Mouse (Mus musculus): ENCODE data around the gene Miox. TPM values are rescaled to one million over a fixed set of nuclear protein-coding genes. Genes with fewer than 3 reads are reported as not detected.

Miox gene
- polyA plus RNA-seq (2011; ENCODE audit: insufficient read length, low read depth, missing spikeins) = not detected in 2 replicates

DNA sequence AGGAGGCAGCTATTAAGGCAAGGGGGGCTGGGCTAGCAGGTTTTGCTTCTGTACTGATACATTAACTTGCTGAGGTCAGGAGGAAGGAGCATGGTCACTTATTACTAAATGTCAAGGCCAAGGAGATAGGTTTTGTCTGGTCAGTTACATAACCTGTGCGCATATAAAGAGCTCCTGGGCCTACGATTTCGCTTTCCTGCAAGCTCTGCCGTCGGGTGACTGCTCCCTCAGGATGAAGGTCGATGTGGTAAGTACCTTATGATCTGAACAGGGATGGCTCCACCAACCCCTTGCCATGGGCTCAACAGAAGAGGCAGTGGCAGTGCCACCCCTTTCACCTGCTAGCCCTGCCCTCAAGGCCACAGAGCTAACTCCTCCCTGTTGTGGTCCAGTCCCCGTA is at the start of gene Miox:
Miox (plus strand) TSS at position 128 of the 400 bp plus-strand sequence.
- no peak within 1 kb of the TSS for H3K27ac ChIP-seq (ENCODE audit: insufficient read depth, low read length)
- H3K4me3 ChIP-seq (ENCODE audit: insufficient read depth, low read length) = no peak within 1 kb of the TSS
- TF ChIP-seq POLR2A (IDR thresholded peaks at IDR 0.05; ENCODE audit: low read depth, low read length) (no peak), CTCF (IDR thresholded peaks at IDR 0.05; ENCODE audit: borderline replicate concordance, insufficient read depth, low read length) (no peak)
- H3K4me1 ChIP-seq (ENCODE audit: control insufficient read depth, insufficient read depth, low read length) = no peaks in the 10 kb centered on the region

DNA sequence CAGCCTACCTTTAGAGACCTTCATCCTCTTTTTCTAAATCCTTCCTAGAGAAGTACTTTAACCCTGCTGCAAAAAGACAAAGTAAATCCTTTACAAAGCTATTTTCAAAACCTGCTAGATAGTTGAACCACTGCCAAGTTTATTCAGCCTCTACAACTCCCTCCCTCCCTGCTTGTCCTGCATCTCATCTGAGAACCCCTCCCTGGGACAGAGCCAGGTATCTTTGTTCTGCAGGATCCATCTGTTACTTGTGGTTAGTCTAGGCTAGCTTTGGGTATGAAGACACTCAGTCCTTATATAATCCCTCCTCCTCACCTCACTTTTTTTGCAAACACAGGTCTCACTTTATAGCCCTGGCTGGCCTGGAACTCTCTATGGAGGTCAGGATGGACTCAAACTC is 49.2 kb upstream of the Miox start:
- H3K27ac ChIP-seq (ENCODE audit: insufficient read depth, low read length) = no peak overlapping the region
- H3K4me3 ChIP-seq (ENCODE audit: insufficient read depth, low read length) = no peak overlapping the region
- TF ChIP-seq CTCF (IDR thresholded peaks at IDR 0.05; ENCODE audit: borderline replicate concordance, insufficient read depth, low read length) (no peak), POLR2A (IDR thresholded peaks at IDR 0.05; ENCODE audit: low read depth, low read length) (no peak)
- H3K4me1 ChIP-seq (ENCODE audit: control insufficient read depth, insufficient read depth, low read length) = no peaks in the 10 kb centered on the region

DNA sequence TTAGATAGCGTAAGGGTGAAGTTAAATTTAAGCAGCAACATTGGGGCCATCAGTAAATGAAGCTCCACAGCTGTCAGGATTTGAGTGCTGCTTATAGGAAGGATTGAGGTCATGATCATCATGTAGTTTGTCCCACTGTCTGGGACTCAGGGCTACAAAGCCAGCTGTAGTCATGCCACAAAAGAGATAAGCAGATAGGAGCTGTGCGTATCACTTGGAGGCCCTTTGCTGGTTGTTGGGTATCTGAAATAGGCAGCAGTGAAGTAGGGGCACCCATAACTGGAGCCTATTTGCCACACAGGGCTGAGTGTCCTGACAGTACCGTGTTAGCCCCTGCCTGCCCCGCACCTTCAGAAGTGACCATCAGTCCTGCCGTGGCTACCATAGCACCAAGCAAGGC is 48.7 kb upstream of the Miox start:
- no peak overlapping the region for H3K4me3 ChIP-seq (ENCODE audit: insufficient read depth, low read length)
- H3K27ac ChIP-seq (ENCODE audit: insufficient read depth, low read length) = no peak overlapping the region
- no peak for TF ChIP-seq POLR2A (IDR thresholded peaks at IDR 0.05; ENCODE audit: low read depth, low read length)
- TF ChIP-seq CTCF (IDR thresholded peaks at IDR 0.05; ENCODE audit: borderline replicate concordance, insufficient read depth, low read length) = no peak
- no peaks in the 10 kb centered on the region for H3K4me1 ChIP-seq (ENCODE audit: control insufficient read depth, insufficient read depth, low read length)

DNA sequence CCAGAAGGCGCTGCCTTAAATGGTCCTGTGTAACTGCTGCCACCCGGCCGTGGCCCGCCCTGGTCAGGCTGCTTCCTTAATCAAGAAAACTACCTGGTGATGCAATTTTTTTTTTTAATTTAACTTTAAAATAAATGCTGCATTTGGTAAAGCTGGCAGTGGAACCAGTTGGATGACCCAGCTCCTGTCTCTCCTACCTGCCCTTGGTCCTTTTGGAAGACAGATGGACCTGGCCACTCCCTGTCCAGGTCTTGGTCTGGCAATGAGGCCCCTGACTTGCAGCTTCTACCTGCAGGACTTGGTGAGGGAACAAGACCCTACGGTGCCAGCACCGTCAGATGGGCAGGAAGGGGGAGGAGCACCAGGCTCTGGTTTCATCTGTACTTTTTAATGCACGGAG is 48.1 kb upstream of the Miox start:
- H3K4me1 ChIP-seq (ENCODE audit: control insufficient read depth, insufficient read depth, low read length) = no peaks in the 10 kb centered on the region
- no peak overlapping the region for H3K4me3 ChIP-seq (ENCODE audit: insufficient read depth, low read length)
- no peak overlapping the region for H3K27ac ChIP-seq (ENCODE audit: insufficient read depth, low read length)
- TF ChIP-seq POLR2A (IDR thresholded peaks at IDR 0.05; ENCODE audit: low read depth, low read length) (no peak), CTCF (IDR thresholded peaks at IDR 0.05; ENCODE audit: borderline replicate concordance, insufficient read depth, low read length) (no peak)

DNA sequence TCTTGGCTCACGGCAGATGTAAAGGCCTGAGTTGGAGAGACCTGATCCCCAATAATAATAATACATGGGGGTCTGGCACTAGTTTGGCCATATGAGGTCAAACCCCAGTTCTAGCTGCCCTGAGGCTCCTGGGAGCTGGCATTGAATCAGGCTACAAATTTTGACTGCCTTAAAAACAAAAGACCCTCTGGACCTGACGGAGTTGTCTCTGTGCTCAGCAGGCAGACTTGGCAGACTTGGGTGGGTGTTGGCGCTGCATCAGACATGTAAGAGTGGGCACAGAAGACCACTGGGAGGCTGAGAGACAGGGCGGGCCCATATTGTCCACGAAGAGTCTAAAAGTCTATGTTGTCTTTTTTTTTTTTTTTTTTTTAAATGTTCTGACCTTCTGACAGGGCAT is 47.6 kb upstream of the Miox start:
- Histone ChIP-seq H3K4me1 (ENCODE audit: control insufficient read depth, insufficient read depth, low read length) (no peaks in the 10 kb centered on the region), H3K4me3 (ENCODE audit: insufficient read depth, low read length) (no peak overlapping the region), H3K27ac (ENCODE audit: insufficient read depth, low read length) (no peak overlapping the region)
- no peak for TF ChIP-seq POLR2A (IDR thresholded peaks at IDR 0.05; ENCODE audit: low read depth, low read length)

DNA sequence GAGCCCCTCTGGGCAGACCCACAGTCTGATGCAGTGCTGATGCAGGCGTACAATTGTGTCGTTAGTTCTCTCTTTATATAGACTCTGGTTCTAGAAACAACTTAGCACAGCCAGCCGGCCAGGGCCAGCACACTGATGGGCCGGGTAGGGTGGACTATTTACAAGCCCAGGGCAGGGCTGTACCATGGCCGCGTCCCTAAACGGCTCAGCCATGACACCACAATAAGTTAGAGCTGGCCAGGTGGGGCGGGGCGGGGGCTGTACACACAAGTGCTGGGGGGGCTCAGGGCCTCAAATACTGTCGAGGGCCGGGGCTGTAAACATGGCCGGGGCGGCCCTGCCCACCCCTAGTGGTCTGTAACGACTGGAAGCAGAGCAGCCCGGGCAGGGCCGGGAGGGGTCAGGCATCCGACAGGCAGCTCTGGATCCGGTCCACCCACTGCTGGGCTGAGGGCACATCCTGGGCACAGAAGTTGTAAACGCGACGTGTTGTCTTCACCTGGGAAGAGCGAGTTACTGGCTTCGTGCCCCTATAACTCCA is 45.9 kb upstream of the Miox start:
- TF ChIP-seq CTCF (IDR thresholded peaks at IDR 0.05; ENCODE audit: borderline replicate concordance, insufficient read depth, low read length) (no peak), POLR2A (IDR thresholded peaks at IDR 0.05; ENCODE audit: low read depth, low read length) (no peak)

DNA sequence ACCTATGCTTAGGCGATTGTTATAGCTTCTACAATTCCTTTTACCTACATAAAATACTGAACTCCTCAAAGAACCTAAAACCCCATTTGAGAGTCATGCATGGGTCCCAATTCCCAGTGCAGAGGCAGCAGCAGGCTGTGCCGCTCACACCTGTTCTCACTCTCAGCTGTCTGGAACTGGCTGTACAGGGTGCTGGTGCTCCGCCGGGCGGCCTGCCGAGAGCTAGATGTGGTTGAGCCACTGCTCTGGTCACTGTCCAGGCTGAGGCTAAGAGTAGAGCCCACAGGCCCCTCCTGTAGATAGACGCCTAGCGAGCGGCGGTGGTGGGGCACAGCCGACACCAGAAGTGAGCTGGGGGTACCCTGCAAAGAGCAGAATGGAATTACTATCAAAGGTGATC is 44.7 kb upstream of the Miox start:
- no peak overlapping the region for H3K4me3 ChIP-seq (ENCODE audit: insufficient read depth, low read length)
- TF ChIP-seq CTCF (IDR thresholded peaks at IDR 0.05; ENCODE audit: borderline replicate concordance, insufficient read depth, low read length) = no peak
- no peak for TF ChIP-seq POLR2A (IDR thresholded peaks at IDR 0.05; ENCODE audit: low read depth, low read length)
- no peak overlapping the region for H3K27ac ChIP-seq (ENCODE audit: insufficient read depth, low read length)
- no peaks in the 10 kb centered on the region for H3K4me1 ChIP-seq (ENCODE audit: control insufficient read depth, insufficient read depth, low read length)

More for the DNA sequence above, 45.9 kb upstream of the Miox start:
- no peak overlapping the region for H3K27ac ChIP-seq (ENCODE audit: insufficient read depth, low read length)
- H3K4me1 ChIP-seq (ENCODE audit: control insufficient read depth, insufficient read depth, low read length) = no peaks in the 10 kb centered on the region
- no peak overlapping the region for H3K4me3 ChIP-seq (ENCODE audit: insufficient read depth, low read length)

DNA sequence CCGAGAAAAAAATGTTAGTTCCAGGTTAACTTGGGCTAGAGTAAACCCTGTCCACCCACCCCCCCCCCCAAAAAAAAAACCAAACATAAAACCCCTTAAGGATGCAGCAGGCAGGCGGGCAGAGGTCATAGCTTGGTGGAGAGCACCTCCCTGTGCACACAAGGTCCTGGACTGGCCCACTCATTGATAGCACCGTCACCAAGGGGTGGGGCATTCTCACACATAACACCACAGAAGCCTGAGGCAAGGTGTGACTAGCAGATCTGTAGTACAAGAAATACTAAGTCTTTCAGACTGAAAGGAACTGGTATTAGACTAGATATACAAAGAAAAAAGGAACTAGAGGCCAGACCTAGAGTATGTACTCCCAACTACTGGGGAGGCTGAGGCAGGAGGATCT is 42.7 kb upstream of the Miox start:
- no peak overlapping the region for H3K27ac ChIP-seq (ENCODE audit: insufficient read depth, low read length)
- no peaks in the 10 kb centered on the region for H3K4me1 ChIP-seq (ENCODE audit: control insufficient read depth, insufficient read depth, low read length)

DNA sequence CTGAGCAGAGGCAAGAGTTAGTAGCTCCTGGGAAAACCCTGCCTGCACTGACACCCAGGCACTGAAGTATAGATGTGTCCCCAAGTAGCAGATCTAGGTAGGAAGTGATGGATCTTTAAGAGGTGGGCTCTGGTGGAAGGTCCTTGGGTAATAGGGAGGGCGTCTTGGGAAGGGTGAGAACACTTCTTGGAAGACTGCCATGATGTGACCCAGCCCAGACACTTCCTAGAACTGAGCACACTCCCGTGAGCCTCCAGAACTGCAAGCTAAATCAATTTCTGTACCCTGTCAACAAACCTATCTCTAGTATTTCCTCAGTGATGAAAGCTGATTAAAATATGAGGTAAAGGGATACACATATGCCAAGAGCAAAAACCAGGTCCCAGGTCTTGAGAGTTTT is 41.4 kb upstream of the Miox start:
- TF ChIP-seq CTCF (IDR thresholded peaks at IDR 0.05; ENCODE audit: borderline replicate concordance, insufficient read depth, low read length) = no peak
- no peak for TF ChIP-seq POLR2A (IDR thresholded peaks at IDR 0.05; ENCODE audit: low read depth, low read length)

More for the DNA sequence above, 42.7 kb upstream of the Miox start:
- TF ChIP-seq CTCF (IDR thresholded peaks at IDR 0.05; ENCODE audit: borderline replicate concordance, insufficient read depth, low read length) (no peak), POLR2A (IDR thresholded peaks at IDR 0.05; ENCODE audit: low read depth, low read length) (no peak)
- H3K4me3 ChIP-seq (ENCODE audit: insufficient read depth, low read length) = no peak overlapping the region

DNA sequence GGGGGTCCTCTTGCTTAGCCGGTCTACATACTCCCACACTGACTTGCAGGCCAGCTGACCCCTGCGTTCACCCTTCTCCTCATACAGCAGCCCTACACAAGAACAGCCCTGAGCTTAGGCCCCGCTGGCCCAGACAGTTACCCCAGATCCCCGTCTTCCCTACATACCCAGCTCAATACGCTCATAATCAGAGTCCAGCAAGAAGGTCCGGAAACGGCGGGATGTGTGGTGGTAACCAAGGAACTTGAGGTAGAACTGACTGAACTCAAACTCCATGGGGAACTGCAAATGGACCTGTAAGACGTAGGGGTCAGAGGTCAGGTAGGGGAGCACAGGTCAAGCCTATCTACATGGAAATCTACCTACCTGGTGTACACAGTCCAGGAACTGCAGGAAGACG is 40.4 kb upstream of the Miox start:
- Histone ChIP-seq H3K4me1 (ENCODE audit: control insufficient read depth, insufficient read depth, low read length) (no peaks in the 10 kb centered on the region), H3K27ac (ENCODE audit: insufficient read depth, low read length) (no peak overlapping the region), H3K4me3 (ENCODE audit: insufficient read depth, low read length) (no peak overlapping the region)
- TF ChIP-seq POLR2A (IDR thresholded peaks at IDR 0.05; ENCODE audit: low read depth, low read length) = no peak
- TF ChIP-seq CTCF (IDR thresholded peaks at IDR 0.05; ENCODE audit: borderline replicate concordance, insufficient read depth, low read length) = no peak

More for the DNA sequence above, 41.4 kb upstream of the Miox start:
- H3K4me1 ChIP-seq (ENCODE audit: control insufficient read depth, insufficient read depth, low read length) = no peaks in the 10 kb centered on the region
- H3K4me3 ChIP-seq (ENCODE audit: insufficient read depth, low read length) = no peak overlapping the region
- H3K27ac ChIP-seq (ENCODE audit: insufficient read depth, low read length) = no peak overlapping the region
